Comparison of ENCODE assay signal across 8 mouse cellular contexts in genomic region chr13:22028673-22029460, GRCm38 (mm10). TPM values are rescaled to one million over a fixed set of nuclear protein-coding genes. Genes with fewer than 3 reads are reported as not detected.
DNase-seq lines count a peak whose midpoint lies in the region; ATAC-seq and TF ChIP-seq lines count a peak whose summit lies in the region.

No protein-coding gene starts in this region.

- under 1% methylated on average over 40 of the region's 40 CpGs for WGBS in lung, embryonic 16.5 days

- TF ChIP-seq CTCF in MEL (IDR thresholded peaks at IDR 0.05 in 2 of 3, conservative IDR thresholded peaks at IDR 0.05 in 1 of 3; ENCODE audit: control insufficient read depth in 1 of 3, insufficient read depth in 1 of 3, low read depth in 2 of 3, low read length in 3 of 3, poor library complexity in 1 of 3, severe bottlenecking in 1 of 3) = peak in 2 of 3 experiments; percentile 71 to 84; a peak in 4 of 6 replicates

- TF ChIP-seq EP300 in MEL (IDR thresholded peaks at IDR 0.05; ENCODE audit: low read depth in 1 of 2, low read length in 2 of 2) = no peak

- no peak for TF ChIP-seq RAD21 in MEL (IDR thresholded peaks at IDR 0.05; ENCODE audit: low read depth, low read length)

- H3K9me3 ChIP-seq in MEL (replicated peaks; ENCODE audit: insufficient read depth, low read length) = no peaks in the 10 kb centered on the region
- H3K9me3 ChIP-seq in lung, embryonic 16.5 days (ENCODE audit: control insufficient read depth, low read length) = no peaks in the 10 kb centered on the region

- H3K4me1 ChIP-seq in MEL (ENCODE audit: control insufficient read depth in 1 of 2, insufficient read depth in 2 of 2, low read length in 2 of 2) = peaks cover 0 to under 1% of the 10 kb centered on the region in 2 experiments; a peak in 2 of 4 replicates
- peaks cover 6% of the 10 kb centered on the region for H3K4me1 ChIP-seq in lung, embryonic 16.5 days (replicated peaks; ENCODE audit: control insufficient read depth, insufficient read depth, low read length)

- peak overlapping the region; percentile 65 for H3K4me2 ChIP-seq in lung, embryonic 16.5 days (ENCODE audit: low read depth, low read length)

- TF ChIP-seq POLR2A in MEL (IDR thresholded peaks at IDR 0.05; ENCODE audit: control insufficient read depth in 1 of 2, insufficient read depth in 1 of 2, low read depth in 1 of 2, low read length in 2 of 2, poor library complexity in 1 of 2) = no peak

- H3K36me3 ChIP-seq in MEL (ENCODE audit: control insufficient read depth in 1 of 2, insufficient read depth in 2 of 2, low read length in 2 of 2) = no peaks in the 10 kb centered on the region; a peak in 2 of 4 replicates
- H3K36me3 ChIP-seq in lung, embryonic 16.5 days (ENCODE audit: control insufficient read depth, insufficient read depth, low read length) = no peaks in the 10 kb centered on the region

- H3K4me3 ChIP-seq in MEL (ENCODE audit: control insufficient read depth in 1 of 2, insufficient read depth in 1 of 2, low read depth in 2 of 2, low read length in 2 of 2) = peak overlapping the region; percentile 60 to 80
- H3K4me3 ChIP-seq in lung, embryonic 16.5 days (ENCODE audit: low read length) = peak overlapping the region; percentile 62

- ATAC-seq in hematopoietic stem cell, adult 5-6 weeks (replicated peaks in 1 of 2; ENCODE audit: insufficient read depth in 1 of 2, low FRiP score in 2 of 2, low TSS enrichment in 1 of 2, low read depth in 1 of 2, poor library complexity in 2 of 2, severe bottlenecking in 2 of 2) = peak; percentile 86 to 93
- ATAC-seq in lung, embryonic 16.5 days (ENCODE audit: low read depth) = peak; percentile 84

- peak; percentile 93 for DNase-seq in MEL (ENCODE audit: low read depth, low spot score)
- DNase-seq in cerebellum, adult 8-10 months = peak; percentile 96
- DNase-seq in forelimb bud, embryonic 11.5 days (ENCODE audit: low read depth, low spot score) = peak; percentile 97
- DNase-seq in layer of hippocampus, adult 9-11 months = peak; percentile 90
- peak; percentile 84 for DNase-seq in ovary, adult 18-20 months (ENCODE audit: low spot score)
- peak; percentile 85 for DNase-seq in thymus, postnatal 0 days (ENCODE audit: low spot score)

- no peaks in the 10 kb centered on the region; the same call in 1 of the 2 replicates for H3K79me2 ChIP-seq in MEL (ENCODE audit: control insufficient read depth, insufficient read depth, low read length, poor library complexity)

- H3K27me3 ChIP-seq in MEL (ENCODE audit: control insufficient read depth in 1 of 2, insufficient read depth in 2 of 2, low read length in 2 of 2) = no peaks in the 10 kb centered on the region
- H3K27me3 ChIP-seq in lung, embryonic 16.5 days (ENCODE audit: control insufficient read depth, insufficient read depth, low read depth, low read length) = no peaks in the 10 kb centered on the region

- peak overlapping the region; percentile 28; the same call in 1 of the 2 replicates for H3K27ac ChIP-seq in MEL (ENCODE audit: control insufficient read depth, low read depth, low read length)
- peak overlapping the region; percentile 90 for H3K27ac ChIP-seq in lung, embryonic 16.5 days (ENCODE audit: low read length)

- peak overlapping the region; percentile 83 for H3K9ac ChIP-seq in MEL (ENCODE audit: control insufficient read depth, low read depth, low read length, poor library complexity, severe bottlenecking)
- H3K9ac ChIP-seq in lung, embryonic 16.5 days (ENCODE audit: low read length) = peak overlapping the region; percentile 70

TF ChIP-seq in MEL, 35 proteins besides CTCF, POLR2A, EP300 and RAD21:
- peak; percentile 100 for TF ChIP-seq TBP (IDR thresholded peaks at IDR 0.05; ENCODE audit: low read depth, low read length)
- no peak for TF ChIP-seq KAT2A (conservative IDR thresholded peaks at IDR 0.05; ENCODE audit: low read depth, low read length)
- no peak for TF ChIP-seq MYC (IDR thresholded peaks at IDR 0.05; ENCODE audit: low read depth, low read length)
TF ChIP-seq in MEL: peak in this region for 1.

RNA-seq across cellular contexts. Expression of gene Hist1h2ah, which starts 6.5 kb away (rescaled TPM):
- 1,264 and 1,284 TPM in 2 replicates for total RNA-seq in MEL (2012; rRNA removed)
- 1 to 10 TPM in 1 of 2 experiments, not detected in 1; 3.7 TPM for polyA plus RNA-seq in MEL (2012; ENCODE audit: insufficient read depth in 1 of 2, insufficient read length in 2 of 2, low read depth in 1 of 2, low replicate concordance in 2 of 2, missing spikeins in 1 of 2)
- total RNA-seq in hematopoietic stem cell, adult 5-6 weeks (2017) = 573 and 874 TPM in 2 replicates
- polyA plus RNA-seq in lung, embryonic 16.5 days (2015; fragmentation: Nextera tagmentation; extraction: Ambion mirVana) = 2.3 and 15.3 TPM in 2 replicates
- 49.6 and 71.7 TPM in 2 replicates for polyA plus RNA-seq in thymus, postnatal 0 days (2015; fragmentation: Nextera tagmentation; extraction: Ambion mirVana)

RNA-seq across cellular contexts. Expression of gene Hist1h2bk, which starts 6.8 kb away (rescaled TPM):
- 2,495 and 3,316 TPM in 2 replicates for total RNA-seq in MEL (2012; rRNA removed)
- polyA plus RNA-seq in MEL (2012; ENCODE audit: insufficient read depth in 1 of 2, insufficient read length in 2 of 2, low read depth in 1 of 2, low replicate concordance in 2 of 2, missing spikeins in 1 of 2) = 1 to 10 TPM in 1 of 2 experiments, not detected in 1; 5.7 TPM
- 735 and 845 TPM in 2 replicates for total RNA-seq in hematopoietic stem cell, adult 5-6 weeks (2017)
- polyA plus RNA-seq in lung, embryonic 16.5 days (2015; fragmentation: Nextera tagmentation; extraction: Ambion mirVana) = 6.6 and 7.3 TPM in 2 replicates
- 25.8 and 33.9 TPM in 2 replicates for polyA plus RNA-seq in thymus, postnatal 0 days (2015; fragmentation: Nextera tagmentation; extraction: Ambion mirVana)

RNA-seq across cellular contexts. Expression of gene Hist1h4i, which starts 12.3 kb away (rescaled TPM):
- total RNA-seq in MEL (2012; rRNA removed) = 1,065 and 1,370 TPM in 2 replicates
- polyA plus RNA-seq in MEL (2012; ENCODE audit: insufficient read depth in 1 of 2, insufficient read length in 2 of 2, low read depth in 1 of 2, low replicate concordance in 2 of 2, missing spikeins in 1 of 2) = 10 to 100 TPM in 1 of 2 experiments, not detected in 1; 10.4 TPM
- total RNA-seq in hematopoietic stem cell, adult 5-6 weeks (2017) = 41.9 and 76.5 TPM in 2 replicates
- 23.6 and 24.3 TPM in 2 replicates for polyA plus RNA-seq in lung, embryonic 16.5 days (2015; fragmentation: Nextera tagmentation; extraction: Ambion mirVana)
- 37.1 and 39.2 TPM in 2 replicates for polyA plus RNA-seq in thymus, postnatal 0 days (2015; fragmentation: Nextera tagmentation; extraction: Ambion mirVana)

RNA-seq across cellular contexts. Expression of gene Hist1h2ag, which starts 13.9 kb away (rescaled TPM):
- total RNA-seq in MEL (2012; rRNA removed) = 766 and 975 TPM in 2 replicates
- 1 to 10 TPM in 1 of 2 experiments, not detected in 1; 5.9 TPM for polyA plus RNA-seq in MEL (2012; ENCODE audit: insufficient read depth in 1 of 2, insufficient read length in 2 of 2, low read depth in 1 of 2, low replicate concordance in 2 of 2, missing spikeins in 1 of 2)
- total RNA-seq in hematopoietic stem cell, adult 5-6 weeks (2017) = 548 and 583 TPM in 2 replicates
- 36.8 and 53.7 TPM in 2 replicates for polyA plus RNA-seq in lung, embryonic 16.5 days (2015; fragmentation: Nextera tagmentation; extraction: Ambion mirVana)
- polyA plus RNA-seq in thymus, postnatal 0 days (2015; fragmentation: Nextera tagmentation; extraction: Ambion mirVana) = 178 and 206 TPM in 2 replicates

RNA-seq across cellular contexts. Expression of gene Hist1h2bj, which starts 14.1 kb away (rescaled TPM):
- total RNA-seq in MEL (2012; rRNA removed) = 2,032 and 2,655 TPM in 2 replicates
- 1 to 10 TPM in 1 of 2 experiments, not detected in 1; 4.7 TPM for polyA plus RNA-seq in MEL (2012; ENCODE audit: insufficient read depth in 1 of 2, insufficient read length in 2 of 2, low read depth in 1 of 2, low replicate concordance in 2 of 2, missing spikeins in 1 of 2)
- total RNA-seq in hematopoietic stem cell, adult 5-6 weeks (2017) = 212 and 356 TPM in 2 replicates
- polyA plus RNA-seq in lung, embryonic 16.5 days (2015; fragmentation: Nextera tagmentation; extraction: Ambion mirVana) = 12.9 and 16.4 TPM in 2 replicates
- polyA plus RNA-seq in thymus, postnatal 0 days (2015; fragmentation: Nextera tagmentation; extraction: Ambion mirVana) = 74.2 and 89.3 TPM in 2 replicates

Comparison
In these comparisons a context has a peak if more than half of its experiments do, and no peak if none do; other contexts are left out.
1. Peak in every context shown above with its lines: DNase-seq, ATAC-seq, H3K4me3 ChIP-seq and H3K27ac ChIP-seq.